Mouse (Mus musculus): ENCODE data around the gene Myo1c. TPM values are rescaled to one million over a fixed set of nuclear protein-coding genes. Genes with fewer than 3 reads are reported as not detected.
"Not testable (repeated sequence)": the region's sequence is repeated elsewhere in the genome, so short reads cannot be mapped to it uniquely, and the experiment has no call there.

Gene Myo1c
- polyA plus RNA-seq, 1 experiment from 2014 or later, result 93.0 TPM

DNA sequence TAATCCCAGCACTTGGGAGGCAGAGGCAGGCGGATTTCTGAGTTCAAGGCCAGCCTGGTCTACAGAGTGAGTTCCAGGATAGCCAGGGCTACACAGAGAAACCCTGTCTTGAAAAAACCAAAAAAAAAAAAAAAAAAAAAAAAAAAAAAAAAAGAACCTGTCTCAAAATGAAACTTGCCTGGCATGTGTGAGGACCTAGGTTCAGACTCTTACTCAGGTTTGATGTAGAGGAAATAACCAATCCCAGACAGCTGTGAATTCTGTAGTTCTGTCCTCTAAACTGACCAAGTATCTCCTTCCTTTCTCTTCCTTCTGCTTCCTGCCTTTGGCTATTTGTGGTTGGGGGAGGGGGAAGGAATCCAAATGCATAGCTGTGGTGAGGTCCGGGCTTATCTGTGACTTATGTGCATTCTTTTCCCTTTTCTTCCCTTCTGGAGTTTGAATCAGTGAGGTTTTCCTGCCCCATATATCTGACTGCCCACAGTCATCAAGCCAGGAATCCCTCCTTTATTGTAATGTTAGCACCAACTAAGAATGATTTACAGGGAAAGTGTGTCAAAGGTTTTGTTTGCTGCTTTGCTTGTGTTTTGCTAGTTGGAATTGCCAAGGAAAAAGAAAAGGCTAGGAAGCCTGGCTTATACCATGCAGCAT is 37.2 kb downstream of the Myo1c start:
- no peak for ATAC-seq (ENCODE audit: low read depth)
- Histone ChIP-seq H3K27me3 (ENCODE audit: control insufficient read depth, insufficient read depth, low read depth, low read length) (no peaks in the 10 kb centered on the region), H3K9me3 (ENCODE audit: control insufficient read depth, low read length) (no peaks in the 10 kb centered on the region), H3K4me3 (ENCODE audit: low read length) (no peak overlapping the region), H3K4me2 (ENCODE audit: low read depth, low read length) (no peak overlapping the region), H3K4me1 (replicated peaks; ENCODE audit: control insufficient read depth, insufficient read depth, low read length) (no peaks in the 10 kb centered on the region; the same call in 1 of the 2 replicates), H3K27ac (ENCODE audit: low read length) (no peak overlapping the region), H3K36me3 (ENCODE audit: control insufficient read depth, insufficient read depth, low read length) (peaks cover 23% of the 10 kb centered on the region), H3K9ac (ENCODE audit: low read length) (no peak overlapping the region)
- 46% methylated on average over 2 of the region's 2 CpGs for WGBS

DNA sequence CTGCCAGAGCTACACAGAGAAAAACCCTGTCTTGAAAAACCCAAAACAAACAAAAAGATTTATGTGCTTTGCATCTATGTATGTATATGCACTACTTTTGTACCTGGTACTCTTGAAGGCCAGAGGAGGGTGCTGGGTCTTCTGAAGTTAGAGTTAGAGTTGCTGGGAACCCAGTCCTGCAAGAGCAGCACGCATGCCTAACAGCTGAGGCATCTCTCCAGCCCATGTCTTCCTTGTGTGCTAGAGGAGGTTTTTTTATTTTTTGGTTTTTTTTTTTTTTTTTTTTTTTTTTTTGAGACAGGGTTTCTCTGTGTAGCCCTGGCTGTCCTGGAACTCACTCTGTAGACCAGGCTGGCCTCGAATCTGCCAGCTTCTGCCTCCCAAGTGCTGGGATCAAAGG is 37.8 kb downstream of the Myo1c start:
- no peaks in the 10 kb centered on the region for H3K9me3 ChIP-seq (ENCODE audit: control insufficient read depth, low read length)
- H3K9ac ChIP-seq (ENCODE audit: low read length), result no peak overlapping the region
- H3K27ac ChIP-seq (ENCODE audit: low read length), result no peak overlapping the region
- no peak overlapping the region for H3K4me2 ChIP-seq (ENCODE audit: low read depth, low read length)
- H3K27me3 ChIP-seq (ENCODE audit: control insufficient read depth, insufficient read depth, low read depth, low read length), result no peaks in the 10 kb centered on the region
- 86% methylated on average over 2 of the region's 2 CpGs for WGBS
- no peaks in the 10 kb centered on the region; the same call in 1 of the 2 replicates for H3K4me1 ChIP-seq (replicated peaks; ENCODE audit: control insufficient read depth, insufficient read depth, low read length)
- H3K36me3 ChIP-seq (ENCODE audit: control insufficient read depth, insufficient read depth, low read length), result peaks cover 24% of the 10 kb centered on the region
- no peak for ATAC-seq (ENCODE audit: low read depth)
- H3K4me3 ChIP-seq (ENCODE audit: low read length), result no peak overlapping the region

DNA sequence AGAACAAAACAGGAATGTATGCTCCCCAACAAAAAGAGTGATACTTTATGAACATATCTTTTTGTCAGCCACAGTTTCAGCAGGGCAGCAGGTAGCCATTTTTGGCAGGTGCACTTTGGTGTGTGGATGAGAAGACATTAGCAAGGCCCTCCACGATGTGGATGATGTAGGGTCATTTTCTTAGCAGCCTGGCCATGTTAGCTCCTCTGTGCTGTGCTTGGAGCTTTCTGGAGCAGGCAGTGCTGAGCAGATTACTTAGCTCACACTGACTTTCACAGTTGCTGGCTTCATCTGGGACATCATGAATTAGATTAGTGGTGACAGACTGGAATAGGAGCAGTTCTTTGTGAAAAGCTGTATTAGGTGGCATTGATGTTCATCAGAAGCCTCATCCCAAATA is 39.7 kb downstream of the Myo1c start:
- WGBS, result 88% methylated on average over 1 of the region's 1 CpGs
- ATAC-seq (ENCODE audit: low read depth), result no peak
- H3K9ac ChIP-seq (ENCODE audit: low read length), result no peak overlapping the region
- no peaks in the 10 kb centered on the region for H3K9me3 ChIP-seq (ENCODE audit: control insufficient read depth, low read length)
- H3K36me3 ChIP-seq (ENCODE audit: control insufficient read depth, insufficient read depth, low read length), result peaks cover 23% of the 10 kb centered on the region
- no peak overlapping the region for H3K27ac ChIP-seq (ENCODE audit: low read length)
- no peak overlapping the region for H3K4me2 ChIP-seq (ENCODE audit: low read depth, low read length)
- H3K4me3 ChIP-seq (ENCODE audit: low read length), result no peak overlapping the region
- no peaks in the 10 kb centered on the region for H3K27me3 ChIP-seq (ENCODE audit: control insufficient read depth, insufficient read depth, low read depth, low read length)
- H3K4me1 ChIP-seq (replicated peaks; ENCODE audit: control insufficient read depth, insufficient read depth, low read length), result no peaks in the 10 kb centered on the region; the same call in 1 of the 2 replicates

DNA sequence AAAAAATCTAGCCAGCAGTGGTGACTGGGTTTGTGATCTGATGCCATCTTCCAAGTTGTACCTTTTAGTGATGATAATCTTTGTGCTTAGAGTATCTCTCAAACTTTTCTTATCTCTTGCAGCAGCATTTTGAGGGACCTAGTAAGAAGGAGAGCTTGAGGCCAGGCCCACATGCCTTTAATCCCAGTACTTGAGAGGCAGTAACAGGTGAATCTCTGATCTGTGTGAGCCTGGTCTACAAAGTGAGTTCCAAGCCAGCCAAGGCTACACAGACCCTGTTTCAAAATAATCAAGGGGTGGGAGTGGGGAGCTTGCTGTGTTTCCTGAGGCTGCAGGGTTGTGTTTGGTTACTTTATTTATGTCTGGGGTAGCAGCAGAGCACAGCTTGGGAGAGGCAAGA is 40.7 kb downstream of the Myo1c start:
- Histone ChIP-seq H3K9me3 (ENCODE audit: control insufficient read depth, low read length) (no peaks in the 10 kb centered on the region), H3K36me3 (ENCODE audit: control insufficient read depth, insufficient read depth, low read length) (peaks cover 23% of the 10 kb centered on the region), H3K4me3 (ENCODE audit: low read length) (no peak overlapping the region), H3K27ac (ENCODE audit: low read length) (no peak overlapping the region), H3K4me1 (replicated peaks; ENCODE audit: control insufficient read depth, insufficient read depth, low read length) (no peaks in the 10 kb centered on the region; the same call in 1 of the 2 replicates), H3K4me2 (ENCODE audit: low read depth, low read length) (no peak overlapping the region), H3K27me3 (ENCODE audit: control insufficient read depth, insufficient read depth, low read depth, low read length) (no peaks in the 10 kb centered on the region), H3K9ac (ENCODE audit: low read length) (no peak overlapping the region)
- ATAC-seq (ENCODE audit: low read depth), result no peak

DNA sequence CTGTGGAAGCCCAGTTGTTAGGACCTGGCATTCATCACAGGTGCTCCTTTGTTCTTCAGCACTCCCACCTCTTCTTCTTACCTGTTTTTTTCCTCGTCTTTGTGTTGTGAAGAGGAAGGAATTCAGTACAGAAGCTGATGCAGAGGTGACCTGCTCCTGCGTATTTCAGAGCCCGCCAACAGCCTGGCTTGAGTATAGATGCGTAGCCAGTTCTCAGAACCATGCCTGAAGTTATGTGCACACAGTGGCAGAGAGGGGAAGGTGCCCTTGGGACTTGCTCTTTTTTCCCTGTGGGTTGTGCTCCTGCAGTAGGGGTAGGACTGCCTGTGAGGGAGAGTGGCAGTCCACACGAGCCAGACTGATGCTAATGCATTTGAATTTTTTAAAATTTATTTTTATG is 43.3 kb downstream of the Myo1c start:
- Histone ChIP-seq H3K27me3 (ENCODE audit: control insufficient read depth, insufficient read depth, low read depth, low read length) (no peaks in the 10 kb centered on the region), H3K36me3 (ENCODE audit: control insufficient read depth, insufficient read depth, low read length) (peaks cover 34% of the 10 kb centered on the region), H3K9me3 (ENCODE audit: control insufficient read depth, low read length) (no peaks in the 10 kb centered on the region), H3K9ac (ENCODE audit: low read length) (no peak overlapping the region), H3K4me1 (replicated peaks; ENCODE audit: control insufficient read depth, insufficient read depth, low read length) (no peaks in the 10 kb centered on the region), H3K27ac (ENCODE audit: low read length) (no peak overlapping the region), H3K4me3 (ENCODE audit: low read length) (no peak overlapping the region), H3K4me2 (ENCODE audit: low read depth, low read length) (no peak overlapping the region)
- ATAC-seq (ENCODE audit: low read depth), result no peak
- 93% methylated on average over 5 of the region's 5 CpGs for WGBS

DNA sequence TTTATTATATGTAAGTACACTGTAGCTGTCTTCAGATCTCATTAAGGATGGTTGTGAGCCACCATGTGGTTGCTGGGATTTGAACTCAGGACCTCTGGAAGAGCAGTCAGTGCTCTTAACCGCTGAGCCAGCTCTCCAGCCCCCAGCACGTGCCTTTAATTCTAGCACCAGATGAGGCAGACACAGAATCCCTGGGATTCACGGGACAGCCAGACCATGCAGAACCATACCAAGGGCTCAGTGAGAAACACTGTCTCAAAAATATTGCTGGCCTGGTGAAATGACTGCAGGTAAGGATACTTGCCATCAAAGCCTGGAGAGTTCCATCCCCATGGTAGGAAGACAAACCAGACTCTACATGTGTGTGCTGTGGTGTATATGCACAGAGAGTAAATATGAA is 47.2 kb downstream of the Myo1c start:
- peaks cover 43% of the 10 kb centered on the region for H3K36me3 ChIP-seq (ENCODE audit: control insufficient read depth, insufficient read depth, low read length)
- H3K27ac ChIP-seq (ENCODE audit: low read length); H3K4me1 ChIP-seq (replicated peaks; ENCODE audit: control insufficient read depth, insufficient read depth, low read length); H3K27me3 ChIP-seq (ENCODE audit: control insufficient read depth, insufficient read depth, low read depth, low read length); H3K4me3 ChIP-seq (ENCODE audit: low read length); H3K9ac ChIP-seq (ENCODE audit: low read length); ATAC-seq (ENCODE audit: low read depth); H3K9me3 ChIP-seq (ENCODE audit: control insufficient read depth, low read length); H3K4me2 ChIP-seq (ENCODE audit: low read depth, low read length): not testable (repeated sequence)
- WGBS, result 94% methylated on average over 3 of the region's 3 CpGs

DNA sequence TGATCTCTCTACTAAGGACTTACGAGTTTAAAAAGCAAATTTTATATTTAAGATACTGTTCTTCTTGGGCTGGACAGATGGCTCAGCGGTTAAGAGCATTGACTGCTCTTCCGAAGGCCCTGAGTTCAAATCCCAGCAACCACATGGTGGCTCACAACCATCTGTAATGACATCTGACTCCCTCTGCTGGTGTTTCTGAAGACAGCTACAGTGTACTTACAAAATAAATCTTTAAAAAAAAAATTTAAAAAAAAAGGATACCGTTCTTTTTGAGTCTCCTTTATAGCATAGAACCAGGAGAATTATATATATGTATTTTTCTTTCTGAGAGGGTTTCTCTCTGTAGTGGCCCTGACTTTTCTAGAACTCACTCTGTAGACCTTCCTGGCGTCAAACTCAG is 50.3 kb downstream of the Myo1c start:
- Histone ChIP-seq H3K9ac (ENCODE audit: low read length) (no peak overlapping the region), H3K27ac (ENCODE audit: low read length) (no peak overlapping the region), H3K36me3 (ENCODE audit: control insufficient read depth, insufficient read depth, low read length) (peaks cover 50% of the 10 kb centered on the region), H3K4me2 (ENCODE audit: low read depth, low read length) (no peak overlapping the region), H3K4me1 (replicated peaks; ENCODE audit: control insufficient read depth, insufficient read depth, low read length) (no peaks in the 10 kb centered on the region), H3K27me3 (ENCODE audit: control insufficient read depth, insufficient read depth, low read depth, low read length) (no peaks in the 10 kb centered on the region), H3K4me3 (ENCODE audit: low read length) (no peak overlapping the region), H3K9me3 (ENCODE audit: control insufficient read depth, low read length) (no peaks in the 10 kb centered on the region)
- WGBS, result 91% methylated on average over 5 of the region's 5 CpGs
- ATAC-seq (ENCODE audit: low read depth), result no peak

DNA sequence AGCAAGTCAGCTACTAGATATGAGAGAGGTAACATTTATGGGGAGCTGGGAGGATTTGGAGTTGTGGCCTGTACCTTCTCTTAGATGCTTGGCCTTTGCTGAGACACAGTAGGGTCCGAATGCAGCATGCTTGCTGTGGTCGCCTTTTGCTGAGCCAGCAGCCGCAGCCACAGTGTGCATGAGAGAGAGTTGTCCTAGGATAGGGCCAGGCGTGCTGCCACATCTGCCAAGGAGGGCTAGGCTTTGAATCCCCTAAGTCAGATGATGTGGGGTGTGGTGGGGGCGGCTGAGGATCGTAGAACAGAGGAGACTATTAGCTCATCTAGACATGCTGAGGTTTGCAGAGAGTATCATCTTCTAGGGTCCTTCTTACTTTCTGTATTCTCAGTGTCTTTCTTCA is 52.5 kb downstream of the Myo1c start:
- Histone ChIP-seq H3K4me2 (ENCODE audit: low read depth, low read length) (no peak overlapping the region), H3K9ac (ENCODE audit: low read length) (no peak overlapping the region), H3K4me1 (replicated peaks; ENCODE audit: control insufficient read depth, insufficient read depth, low read length) (no peaks in the 10 kb centered on the region), H3K27me3 (ENCODE audit: control insufficient read depth, insufficient read depth, low read depth, low read length) (no peaks in the 10 kb centered on the region), H3K27ac (ENCODE audit: low read length) (no peak overlapping the region), H3K4me3 (ENCODE audit: low read length) (no peak overlapping the region), H3K36me3 (ENCODE audit: control insufficient read depth, insufficient read depth, low read length) (peaks cover 58% of the 10 kb centered on the region), H3K9me3 (ENCODE audit: control insufficient read depth, low read length) (no peaks in the 10 kb centered on the region)
- ATAC-seq (ENCODE audit: low read depth), result no peak
- WGBS, result 92% methylated on average over 6 of the region's 6 CpGs

DNA sequence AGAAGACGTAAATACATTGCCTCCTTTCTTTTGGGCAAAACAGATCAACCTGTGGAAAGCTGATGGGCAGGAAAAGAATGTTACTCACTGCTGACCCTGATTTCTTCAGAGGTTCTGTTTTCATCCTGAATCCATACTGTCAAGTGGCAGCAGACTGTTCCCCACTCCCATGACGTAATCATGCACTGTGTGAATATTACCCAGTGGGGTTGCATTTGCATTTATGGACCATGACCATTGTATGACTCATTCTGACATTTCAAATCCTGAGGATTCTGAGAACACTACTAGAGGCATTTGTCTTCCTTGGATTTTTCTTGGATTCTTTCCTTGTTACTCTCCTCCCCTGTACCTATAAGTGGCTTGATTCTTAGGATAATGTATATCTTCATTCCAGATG is 53.4 kb downstream of the Myo1c start:
- H3K27ac ChIP-seq (ENCODE audit: low read length), result no peak overlapping the region
- ATAC-seq (ENCODE audit: low read depth), result no peak
- 92% methylated on average over 2 of the region's 2 CpGs for WGBS
- H3K27me3 ChIP-seq (ENCODE audit: control insufficient read depth, insufficient read depth, low read depth, low read length), result no peaks in the 10 kb centered on the region
- H3K9me3 ChIP-seq (ENCODE audit: control insufficient read depth, low read length), result no peaks in the 10 kb centered on the region
- H3K9ac ChIP-seq (ENCODE audit: low read length), result no peak overlapping the region
- H3K36me3 ChIP-seq (ENCODE audit: control insufficient read depth, insufficient read depth, low read length), result peaks cover 52% of the 10 kb centered on the region
- H3K4me1 ChIP-seq (replicated peaks; ENCODE audit: control insufficient read depth, insufficient read depth, low read length), result no peaks in the 10 kb centered on the region
- H3K4me3 ChIP-seq (ENCODE audit: low read length), result no peak overlapping the region
- H3K4me2 ChIP-seq (ENCODE audit: low read depth, low read length), result no peak overlapping the region

DNA sequence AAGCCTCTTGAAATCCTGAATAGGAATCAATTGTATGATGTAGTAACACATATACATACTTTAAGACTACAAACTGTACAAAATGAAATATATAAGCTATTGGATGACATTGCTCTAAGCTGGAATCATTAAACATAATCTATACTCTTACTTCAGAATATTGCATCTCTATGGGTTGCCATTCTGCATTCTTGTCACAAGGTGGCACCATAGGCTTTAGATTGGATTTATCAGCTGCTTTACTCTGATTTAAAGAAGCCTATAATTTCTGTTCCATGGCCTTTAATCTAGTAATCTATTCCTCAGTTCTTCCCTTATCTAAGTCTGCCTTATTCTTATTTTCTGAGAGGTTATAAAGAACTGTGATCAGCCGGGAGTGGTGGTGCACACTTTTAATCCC is 63.6 kb downstream of the Myo1c start:
- Histone ChIP-seq H3K4me3 (ENCODE audit: low read length) (no peak overlapping the region), H3K36me3 (ENCODE audit: control insufficient read depth, insufficient read depth, low read length) (no peaks in the 10 kb centered on the region), H3K9ac (ENCODE audit: low read length) (no peak overlapping the region), H3K27me3 (ENCODE audit: control insufficient read depth, insufficient read depth, low read depth, low read length) (no peaks in the 10 kb centered on the region), H3K4me2 (ENCODE audit: low read depth, low read length) (no peak overlapping the region), H3K9me3 (ENCODE audit: control insufficient read depth, low read length) (no peaks in the 10 kb centered on the region), H3K27ac (ENCODE audit: low read length) (no peak overlapping the region), H3K4me1 (replicated peaks; ENCODE audit: control insufficient read depth, insufficient read depth, low read length) (no peaks in the 10 kb centered on the region)
- ATAC-seq (ENCODE audit: low read depth), result no peak
- WGBS, result 87% methylated on average over 1 of the region's 1 CpGs
